Mouse (Mus musculus) CH12.LX (cell line): ENCODE results near the gene Nbea. TPM values are rescaled to one million over a fixed set of nuclear protein-coding genes. Genes with fewer than 3 reads are reported as not detected.

ENCODE experiments used
- DNase-seq: peaks from one replicate; pipeline ENCODE4 v3.0.0-alpha.2; 2013; ENCODE audit errors: extremely low read depth
- H3K27ac ChIP-seq: 2 replicates; pipeline ENCODE4 v1.5.1; 2012; ENCODE audit warnings: low read depth, mild to moderate bottlenecking, control low read depth, moderate library complexity; ENCODE audit not compliant: insufficient read depth
- H3K27me3 ChIP-seq: replicated peaks from 2 replicates; pipeline ENCODE3; 2012; ENCODE audit warnings: inconsistent platforms
- H3K36me3 ChIP-seq, 2 experiments: replicated peaks in 1 of 2; 2 replicates each; pipeline versions ENCODE3 to v1.6.1; 2012; ENCODE audit warnings: inconsistent platforms in 1 of 2, low read length in 1 of 2, mild to moderate bottlenecking in 1 of 2, mixed read lengths in 1 of 2, moderate library complexity in 1 of 2; ENCODE audit not compliant: control insufficient read depth in 1 of 2, insufficient read depth in 1 of 2
- H3K4me1 ChIP-seq, 2 experiments: 2 replicates each; pipeline ENCODE4 v1.6.1; 2012; ENCODE audit warnings: inconsistent platforms in 1 of 2, moderate library complexity in 1 of 2; ENCODE audit not compliant: insufficient read depth in 2 of 2, control insufficient read depth in 1 of 2
- H3K4me2 ChIP-seq: 2 replicates; pipeline ENCODE4 v1.6.1; 2012; ENCODE audit warnings: low read depth, mild to moderate bottlenecking, control low read depth; ENCODE audit not compliant: poor library complexity, insufficient read depth, severe bottlenecking
- H3K4me3 ChIP-seq, 3 experiments: fragments of 150-350 bp in 1 of 3; sonication (generic) in 1 of 3; replicated peaks in 1 of 3; 2 replicates each; pipeline versions ENCODE3 to v1.5.1; 2011 to 2012; ENCODE audit warnings: low read depth in 2 of 3, low read length in 2 of 3, mild to moderate bottlenecking in 2 of 3, moderate library complexity in 2 of 3, control low read depth in 1 of 3, improper control_type of control experiment in 1 of 3, inconsistent platforms in 1 of 3, mixed read lengths in 1 of 3; ENCODE audit not compliant: poor library complexity in 1 of 3
- H3K79me2 ChIP-seq: replicated peaks from 2 replicates; pipeline ENCODE4 v1.6.1; 2012; ENCODE audit warnings: mild to moderate bottlenecking, moderate library complexity; ENCODE audit not compliant: control insufficient read depth, poor library complexity, insufficient read depth, severe bottlenecking; ENCODE audit errors: extremely low read depth
- H3K9ac ChIP-seq: 2 replicates; pipeline ENCODE4 v1.6.1; 2012; ENCODE audit warnings: low read depth, mild to moderate bottlenecking, control low read depth, moderate library complexity; ENCODE audit not compliant: insufficient read depth
- H3K9me3 ChIP-seq: replicated peaks from 2 replicates; pipeline ENCODE3; 2012; ENCODE audit warnings: low read length, inconsistent platforms, mixed read lengths
- CHD1 ChIP-seq: IDR thresholded peaks from 2 replicates; pipeline ENCODE4 v1.6.1; 2012; ENCODE audit warnings: low read depth, low read length, improper control_type of control experiment, inconsistent platforms
- CTCF ChIP-seq, 2 experiments: IDR thresholded peaks in 1 of 2; conservative IDR thresholded peaks in 1 of 2; 2 replicates each; pipeline ENCODE4 v1.5.1; 2011 to 2012; ENCODE audit warnings: low read depth in 2 of 2, low read length in 2 of 2, improper control_type of control experiment in 1 of 2, inconsistent platforms in 1 of 2, mild to moderate bottlenecking in 1 of 2, moderate library complexity in 1 of 2
- E2F4 ChIP-seq: IDR thresholded peaks from 2 replicates; pipeline ENCODE4 v1.6.1; 2011; ENCODE audit warnings: low read depth, low read length, improper control_type of control experiment; ENCODE audit not compliant: insufficient replicate concordance
- ETS1 ChIP-seq: conservative IDR thresholded peaks from 2 replicates; pipeline ENCODE4 v1.6.1; 2012; ENCODE audit warnings: low read depth, mild to moderate bottlenecking, inconsistent platforms, low read length, improper control_type of control experiment, moderate library complexity
- GABPA ChIP-seq: IDR thresholded peaks from 2 replicates; pipeline ENCODE4 v1.6.1; 2012; ENCODE audit warnings: low read depth, low read length, improper control_type of control experiment, inconsistent platforms; ENCODE audit not compliant: insufficient replicate concordance
- HCFC1 ChIP-seq: IDR thresholded peaks from 2 replicates; pipeline ENCODE4 v1.6.1; 2012; ENCODE audit warnings: low read depth, mild to moderate bottlenecking, inconsistent platforms, low read length, improper control_type of control experiment
- JUN ChIP-seq: IDR thresholded peaks from 2 replicates; pipeline ENCODE4 v1.6.1; 2011; ENCODE audit warnings: low read depth, mild to moderate bottlenecking, low read length, improper control_type of control experiment, moderate library complexity; ENCODE audit not compliant: insufficient read depth
- JUND ChIP-seq: conservative IDR thresholded peaks from 2 replicates; pipeline ENCODE4 v1.6.1; 2011; ENCODE audit warnings: low read depth, low read length, improper control_type of control experiment
- KAT2A ChIP-seq: IDR thresholded peaks from 2 replicates; pipeline ENCODE4 v1.6.1; 2012; ENCODE audit warnings: low read length, improper control_type of control experiment, inconsistent platforms; ENCODE audit not compliant: insufficient replicate concordance
- MAFK ChIP-seq: IDR thresholded peaks from 2 replicates; pipeline ENCODE4 v1.6.1; 2011; ENCODE audit warnings: low read length, improper control_type of control experiment; ENCODE audit not compliant: insufficient replicate concordance
- MXI1 ChIP-seq: IDR thresholded peaks from 2 replicates; pipeline ENCODE4 v1.6.1; 2011; ENCODE audit warnings: mild to moderate bottlenecking, low read depth, low read length, improper control_type of control experiment
- NELFE ChIP-seq: IDR thresholded peaks from 2 replicates; pipeline ENCODE4 v1.6.1; 2011; ENCODE audit warnings: low read depth, low read length, improper control_type of control experiment
- POLR2AphosphoS2 ChIP-seq: IDR thresholded peaks from 2 replicates; pipeline ENCODE4 v1.6.1; 2011; ENCODE audit warnings: low read depth, low read length, improper control_type of control experiment
- RCOR1 ChIP-seq: conservative IDR thresholded peaks from 2 replicates; pipeline ENCODE4 v1.6.1; 2012; ENCODE audit warnings: low read depth, mild to moderate bottlenecking, inconsistent platforms, low read length, improper control_type of control experiment
- SIN3A ChIP-seq: IDR thresholded peaks from 2 replicates; pipeline ENCODE4 v1.6.1; 2012; ENCODE audit warnings: low read length, improper control_type of control experiment, inconsistent platforms
- ZMIZ1 ChIP-seq: IDR thresholded peaks from 2 replicates; pipeline ENCODE4 v1.6.1; 2012; ENCODE audit warnings: low read depth, mild to moderate bottlenecking, inconsistent platforms, low read length, improper control_type of control experiment
- dilution Hi-C: fragments of 300-500 bp; cut with MboI; formaldehyde crosslinking; loops from 2 replicates; pipeline ENCODE4 v1.14.3; 2020; ENCODE audit warnings: low sequenced_read_pairs; ENCODE audit not compliant: extremely low pct_unique_long_range_greater_than_20kb, extremely low pct_ligation_motif_present
- in situ Hi-C: fragments of 300-500 bp; cut with MboI; formaldehyde crosslinking; loops from 3 replicates; pipeline ENCODE4 v1.14.3; 2019; ENCODE audit warnings: low sequenced_read_pairs, low pct_ligation_motif_present, low pct_unique_long_range_greater_than_20kb, mixed read lengths
- polyA plus RNA-seq: library from polyadenylated mRNA; unstranded; fragments of >175 nt; gene quantifications from 2 replicates; pipeline ENCODE4 v1.2.1, GENCODE M21; 2012; ENCODE audit warnings: low read depth; ENCODE audit not compliant: insufficient read length
- total RNA-seq, 2 experiments: library from RNA; depleted of rRNA; stranded (reverse); fragments of 300-350 nt in 1 of 2; fragments of >200 nt in 1 of 2; gene quantifications; 2 replicates each; pipeline ENCODE4 v1.2.3; 2012 to 2014

The Nbea gene
- total and polyA plus RNA-seq, 3 experiments = 0.04 TPM; not detected in 2

- no peaks in the 10 kb centered on the region for H3K36me3 ChIP-seq
- DNase-seq = no peak
- H3K79me2 ChIP-seq = no peaks in the 10 kb centered on the region
- dilution Hi-C loops = no loop called here
- in situ Hi-C loops = no loop called here
- no peak for TF ChIP-seq JUND
- TF ChIP-seq MAFK = no peak
- no peak for TF ChIP-seq POLR2AphosphoS2
- no peak overlapping the region for H3K4me2 ChIP-seq
- H3K4me3 ChIP-seq = no peak overlapping the region
- H3K9me3 ChIP-seq = peaks cover 61% of the 10 kb centered on the region
- no peak overlapping the region for H3K27ac ChIP-seq
- H3K27me3 ChIP-seq = no peaks in the 10 kb centered on the region
- H3K4me1 ChIP-seq = no peaks in the 10 kb centered on the region
- no peak overlapping the region for H3K9ac ChIP-seq
Measured at GRCm38 (mm10) chr3:55782771-55783170, 400.7 kb downstream of the Nbea start.

- TF ChIP-seq CHD1 (no peak), SIN3A (no peak), MXI1 (no peak), RCOR1 (no peak), POLR2AphosphoS2 (no peak), E2F4 (no peak), JUN (no peak), GABPA (no peak), JUND (no peak), ETS1 (no peak), NELFE (no peak)
- no peak within 1 kb of the TSS for H3K4me3 ChIP-seq
- no peaks in the 10 kb centered on the region for H3K36me3 ChIP-seq
- H3K27me3 ChIP-seq = no peaks in the 10 kb centered on the region
- in situ Hi-C loops = no loop called here
- H3K79me2 ChIP-seq = no peaks in the 10 kb centered on the region
- dilution Hi-C loops = no loop called here
- H3K27ac ChIP-seq = no peak within 1 kb of the TSS
- DNase-seq = no peak
- peaks cover 58% of the 10 kb centered on the region for H3K9me3 ChIP-seq
- no peaks in the 10 kb centered on the region for H3K4me1 ChIP-seq
- no peak within 1 kb of the TSS for H3K9ac ChIP-seq
- H3K4me2 ChIP-seq = no peak within 1 kb of the TSS
Measured at GRCm38 (mm10) chr3:55782056-55782687, 401.3 kb downstream of the Nbea start, which contains the start of gene Mab21l1. Mab21l1 (plus strand) TSS chr3:55782510.

GRCm38 (mm10) chr3:55781429-55782055 is 402.0 kb downstream of the Nbea start:
- dilution Hi-C loops = no loop called here
- H3K36me3 ChIP-seq = no peaks in the 10 kb centered on the region
- H3K9ac ChIP-seq = no peak overlapping the region
- H3K4me1 ChIP-seq = no peaks in the 10 kb centered on the region
- no peak for DNase-seq
- TF ChIP-seq HCFC1 (no peak), CTCF (conservative IDR thresholded peaks at IDR 0.05 in 1 of 2, IDR thresholded peaks at IDR 0.05 in 1 of 2; ENCODE audit: low read depth in 2 of 2, low read length in 2 of 2) (no peak), KAT2A (no peak), ZMIZ1 (no peak), JUN (no peak)
- TF ChIP-seq, all 38 proteins: peak for 0
- Histone ChIP-seq H3K79me2 (no peaks in the 10 kb centered on the region), H3K9me3 (peaks cover 53% of the 10 kb centered on the region), H3K27me3 (no peaks in the 10 kb centered on the region), H3K4me2 (no peak overlapping the region), H3K4me3 (no peak overlapping the region), H3K27ac (no peak overlapping the region)
- in situ Hi-C loops = no loop called here
